Mouse (Mus musculus) testis, postnatal 14 days (tissue): ENCODE measurements around the gene Hist1h1d.
"Not testable (repeated sequence)": the region's sequence is repeated elsewhere in the genome, so short reads cannot be mapped to it uniquely, and the experiment has no call there.

Experiments
- DNase-seq: peaks from one replicate; pipeline ENCODE4 v3.0.0; 2021; ENCODE audit warnings: low spot score

The Hist1h1d gene

GRCm38 (mm10) chr13:23530181-23530900 lies 22.7 kb upstream of the Hist1h1d start:
- peak; percentile 56 for DNase-seq

GRCm38 (mm10) chr13:23530901-23531875 lies 21.9 kb upstream of the Hist1h1d start, which contains the start of gene Hist1h4h:
Hist1h4h (plus strand) TSS chr13:23531050.
- peak; percentile 99 for DNase-seq

GRCm38 (mm10) chr13:23532262-23533075 lies 20.6 kb upstream of the Hist1h1d start:
- no peak for DNase-seq

- peak; percentile 75 for DNase-seq
These were observed 19.3 kb upstream of the Hist1h1d start, which contains the start of gene Hist1h2af for GRCm38 (mm10) chr13:23533560-23534367. Hist1h2af (plus strand) TSS chr13:23533906.

- DNase-seq, result no peak
These were observed 18.5 kb upstream of the Hist1h1d start for GRCm38 (mm10) chr13:23534368-23535131.

GRCm38 (mm10) chr13:23535137-23536075 lies 17.7 kb upstream of the Hist1h1d start, which contains the start of gene Hist1h3g:
Hist1h3g (plus strand) TSS chr13:23535422.
- DNase-seq, result peak; percentile 90

GRCm38 (mm10) chr13:23536076-23536822 lies 16.8 kb upstream of the Hist1h1d start:
- DNase-seq, result no peak

GRCm38 (mm10) chr13:23537006-23537710 lies 15.9 kb upstream of the Hist1h1d start:
- DNase-seq, result no peak

- no peak for DNase-seq
These were observed 14.8 kb upstream of the Hist1h1d start for GRCm38 (mm10) chr13:23538249-23538648.

- not testable (repeated sequence) for DNase-seq
These were observed 13.2 kb upstream of the Hist1h1d start for GRCm38 (mm10) chr13:23539821-23540220.

GRCm38 (mm10) chr13:23541497-23541896 lies 11.6 kb upstream of the Hist1h1d start:
- DNase-seq, result no peak

- DNase-seq, result not testable (repeated sequence)
These were observed 10.7 kb upstream of the Hist1h1d start for GRCm38 (mm10) chr13:23542225-23542980.

GRCm38 (mm10) chr13:23542999-23543607 lies 10.0 kb upstream of the Hist1h1d start, which contains the start of gene Hist1h2bh:
Hist1h2bh (minus strand) TSS chr13:23543392.
- peak; percentile 58 for DNase-seq

- peak; percentile 78 for DNase-seq
These were observed 8.9 kb upstream of the Hist1h1d start, which contains the start of gene Hist1h3f for GRCm38 (mm10) chr13:23543965-23544786. Hist1h3f (plus strand) TSS chr13:23544052.

- DNase-seq, result not testable (repeated sequence)
These were observed 8.3 kb upstream of the Hist1h1d start for GRCm38 (mm10) chr13:23544787-23545120.
